ENCODE assay signal across 7 mouse cellular contexts in the genomic region with DNA sequence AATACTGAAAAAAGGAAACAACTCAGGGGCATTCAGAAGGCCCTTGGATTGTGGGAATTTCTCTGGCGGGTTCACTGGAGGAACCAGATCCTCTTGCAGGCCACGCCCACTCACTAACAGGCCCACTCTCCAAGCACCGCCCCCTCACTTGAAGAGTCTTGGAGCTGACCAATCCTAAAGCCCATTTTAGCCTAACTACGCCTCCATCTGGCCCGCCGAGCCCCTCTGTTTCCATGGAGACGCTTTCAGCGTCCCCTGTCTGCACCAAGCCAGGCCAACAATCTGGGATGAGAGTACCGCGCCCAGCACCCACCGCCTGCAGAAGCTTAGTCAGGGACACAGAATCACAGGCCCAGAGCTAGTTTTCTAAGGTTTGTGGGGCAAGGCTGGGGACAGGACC. TPM values are rescaled to one million over a fixed set of nuclear protein-coding genes. Genes with fewer than 3 reads are reported as not detected.
DNase-seq lines count a peak whose midpoint lies in the region; ATAC-seq and TF ChIP-seq lines count a peak whose summit lies in the region.

Gene Ttc29, plus strand, starts transcription at position 224 of the 400 bp plus-strand sequence.

- peak; percentile 13 for DNase-seq in MN1 (ENCODE audit: low spot score)
- DNase-seq in brain, embryonic 14.5 days (ENCODE audit: low read depth), result peak; percentile 96
- DNase-seq in heart, postnatal 0 days (ENCODE audit: low spot score), result peak; percentile 63
- peak; percentile 45 to 59 for DNase-seq in layer of hippocampus, postnatal 10 days (ENCODE audit: low spot score in 2 of 2)
- DNase-seq in right cerebral cortex, adult 2 months (ENCODE audit: low spot score in 2 of 2), result peak; percentile 12 to 22

- H3K27ac ChIP-seq in heart, postnatal 0 days (ENCODE audit: low read depth), result no peak within 1 kb of the TSS
- H3K27ac ChIP-seq in lung, embryonic 16.5 days (ENCODE audit: low read length), result no peak within 1 kb of the TSS

- H3K9me3 ChIP-seq in heart, postnatal 0 days (replicated peaks; ENCODE audit: control insufficient read depth, low read length), result no peaks in the 10 kb centered on the region
- H3K9me3 ChIP-seq in lung, embryonic 16.5 days (ENCODE audit: control insufficient read depth, low read length), result no peaks in the 10 kb centered on the region

- H3K4me1 ChIP-seq in heart, postnatal 0 days (ENCODE audit: control insufficient read depth, insufficient read depth), result no peaks in the 10 kb centered on the region
- 0 out of 2 replicates have a peak, but pooled peaks cover 3% of the 10 kb centered on the region for H3K4me1 ChIP-seq in lung, embryonic 16.5 days (replicated peaks; ENCODE audit: control insufficient read depth, insufficient read depth, low read length)

- H3K27me3 ChIP-seq in heart, postnatal 0 days (ENCODE audit: control insufficient read depth, insufficient read depth, low read length), result no peaks in the 10 kb centered on the region
- no peaks in the 10 kb centered on the region for H3K27me3 ChIP-seq in lung, embryonic 16.5 days (ENCODE audit: control insufficient read depth, insufficient read depth, low read depth, low read length)

- no peaks in the 10 kb centered on the region for H3K36me3 ChIP-seq in heart, postnatal 0 days (replicated peaks; ENCODE audit: control insufficient read depth, insufficient read depth, low read length)
- H3K36me3 ChIP-seq in lung, embryonic 16.5 days (ENCODE audit: control insufficient read depth, insufficient read depth, low read length), result no peaks in the 10 kb centered on the region

- no peak within 1 kb of the TSS for H3K4me2 ChIP-seq in heart, postnatal 0 days (ENCODE audit: low read depth, low read length)
- H3K4me2 ChIP-seq in lung, embryonic 16.5 days (ENCODE audit: low read depth, low read length), result peak within 1 kb of the TSS; percentile 41

- H3K9ac ChIP-seq in heart, postnatal 0 days (replicated peaks; ENCODE audit: low read depth, low read length), result no peak within 1 kb of the TSS
- no peak within 1 kb of the TSS for H3K9ac ChIP-seq in lung, embryonic 16.5 days (ENCODE audit: low read length)

- TF ChIP-seq EP300 in heart, postnatal 0 days (IDR thresholded peaks at IDR 0.05; ENCODE audit: low read depth), result no peak

- peak; percentile 78; the same call in 1 of the 2 replicates for ATAC-seq in heart, postnatal 0 days (ENCODE audit: insufficient read depth, low read depth)
- ATAC-seq in lung, embryonic 16.5 days (ENCODE audit: low read depth), result peak; percentile 100
- no peak for ATAC-seq in megakaryocyte-erythroid progenitor cell, adult 5-6 weeks (replicated peaks; ENCODE audit: low FRiP score, low TSS enrichment, poor library complexity, severe bottlenecking)

- TF ChIP-seq POLR2A in brain, embryonic 14.5 days (IDR thresholded peaks at IDR 0.05; ENCODE audit: borderline replicate concordance, extremely low read depth, insufficient read depth, insufficient read length, poor library complexity, severe bottlenecking), result no peak

- WGBS in heart, postnatal 0 days, result 5% methylated on average over 11 of the region's 11 CpGs
- 2% methylated on average over 11 of the region's 11 CpGs for WGBS in lung, embryonic 16.5 days

- TF ChIP-seq CTCF in brain, embryonic 14.5 days (IDR thresholded peaks at IDR 0.05; ENCODE audit: borderline replicate concordance, extremely low read depth, insufficient read depth, insufficient read length), result no peak
- TF ChIP-seq CTCF in heart, postnatal 0 days (IDR thresholded peaks at IDR 0.05; ENCODE audit: low read depth), result no peak

- H3K4me3 ChIP-seq in heart, postnatal 0 days (ENCODE audit: low read depth, low read length), result no peak within 1 kb of the TSS
- 0 out of 2 replicates have a peak within 1 kb of the TSS, but pooled peaks have one; percentile 8 for H3K4me3 ChIP-seq in lung, embryonic 16.5 days (ENCODE audit: low read length)

RNA-seq across cellular contexts. Expression of gene Ttc29, which starts in this region (rescaled TPM):
- polyA plus RNA-seq in brain, embryonic 14.5 days (2012; rRNA removed), result 0.53 and 0.59 TPM in 2 replicates
- total RNA-seq in heart, postnatal 0 days (2014; rRNA removed; ENCODE audit: low replicate concordance), result not detected in 2 replicates
- polyA plus RNA-seq in heart, postnatal 0 days (2015; fragmentation: Nextera tagmentation; extraction: Ambion mirVana), result 0.05 and 0.15 TPM in 2 replicates
- total RNA-seq in layer of hippocampus, postnatal 10 days (2021), result under 1 TPM; 0.50 to 0.98 TPM
- polyA plus RNA-seq in lung, embryonic 16.5 days (2015; fragmentation: Nextera tagmentation; extraction: Ambion mirVana), result 3.7 and 5.3 TPM in 2 replicates
- total RNA-seq in megakaryocyte-erythroid progenitor cell, adult 5-6 weeks (2014; fragmentation: Nextera tagmentation), result not detected in 2 replicates
- not detected in 2 replicates for total RNA-seq in megakaryocyte-erythroid progenitor cell, adult 5-6 weeks (2017)

Comparison
In these comparisons a context has a peak if more than half of its experiments do, and no peak if none do; other contexts are left out.
1. Peak in DNase-seq in brain, embryonic 14.5 days; RNA of the gene not detected or under 1 TPM.
2. Peak in DNase-seq and ATAC-seq in heart, postnatal 0 days; RNA of the gene not detected or under 1 TPM.
3. Peak in DNase-seq in layer of hippocampus, postnatal 10 days; RNA of the gene not detected or under 1 TPM.
4. DNase-seq: peak in every context shown above with its lines; median percentile 96 in brain, embryonic 14.5 days; 63 in heart, postnatal 0 days; 52 in layer of hippocampus, postnatal 10 days; 17 in right cerebral cortex, adult 2 months; 13 in MN1.